Mouse (Mus musculus) forebrain, embryonic 14.5 days (tissue): ENCODE data around the gene Isg20. TPM values are rescaled to one million over a fixed set of nuclear protein-coding genes. Genes with fewer than 3 reads are reported as not detected.
A peak's percentile ranks its signal among the peaks of the same experiment; 100 is the strongest.

Source experiments
- ATAC-seq: fragments of 200-750 bp; cut with Nextera tagmentation; 2 replicates; pipeline ENCODE4 v1.8.0; 2017; ENCODE audit warnings: mild to moderate bottlenecking, moderate library complexity
- DNase-seq: peaks from one replicate; pipeline ENCODE4 v3.0.0-alpha.2; 2015; ENCODE audit warnings: low spot score
- H3K27ac ChIP-seq: fragments of 300-500 bp; sonication (generic); 2 replicates; pipeline ENCODE4 v1.5.1; 2014; ENCODE audit warnings: low read depth, mild to moderate bottlenecking, control low read depth, low read length, moderate library complexity
- H3K27me3 ChIP-seq: fragments of 300-500 bp; sonication (generic); replicated peaks from 2 replicates; pipeline ENCODE4 v1.6.1; 2014; ENCODE audit warnings: low read length, control low read depth, mixed read lengths; ENCODE audit not compliant: control insufficient read depth, insufficient read depth
- H3K36me3 ChIP-seq: fragments of 300-500 bp; sonication (generic); 2 replicates; pipeline ENCODE4 v1.6.1; 2014; ENCODE audit warnings: low read length, control low read depth; ENCODE audit not compliant: control insufficient read depth, insufficient read depth
- H3K4me1 ChIP-seq: fragments of 300-500 bp; sonication (generic); 2 replicates; pipeline ENCODE4 v1.6.1; 2014; ENCODE audit warnings: antibody characterized with exemption, low read length, control low read depth; ENCODE audit not compliant: control insufficient read depth, insufficient read depth
- H3K4me2 ChIP-seq: fragments of 300-500 bp; sonication (generic); 2 replicates; pipeline ENCODE4 v1.6.1; 2014; ENCODE audit warnings: mild to moderate bottlenecking, control low read depth, low read length
- H3K4me3 ChIP-seq: fragments of 300-500 bp; sonication (generic); 2 replicates; pipeline ENCODE4 v1.5.1; 2014; ENCODE audit warnings: low read depth, low read length, control low read depth
- H3K9ac ChIP-seq: fragments of 300-500 bp; sonication (generic); 2 replicates; pipeline ENCODE4 v1.6.1; 2014; ENCODE audit warnings: mild to moderate bottlenecking, low read length, control low read depth, moderate library complexity
- H3K9me3 ChIP-seq: fragments of 300-500 bp; sonication (generic); replicated peaks from 2 replicates; pipeline ENCODE4 v1.6.1; 2016; ENCODE audit warnings: low read length, control low read depth, mixed read lengths; ENCODE audit not compliant: control insufficient read depth
- WGBS: fragments of 180-500 bp; shearing (Covaris S2); extraction: QIAGEN DNeasy Blood & Tissue Kit; methylation state at CpG from one replicate; pipeline ENCODE4 v1.1.7; 2014; 5-methylcytosine and 5-hydroxymethylcytosine counted together
- polyA plus RNA-seq: library from polyadenylated mRNA; unstranded; fragments of >200 nt; fragmentation: Nextera tagmentation; extraction: Ambion mirVana; gene quantifications from 2 replicates; pipeline ENCODE4 v1.2.1, GENCODE M21; 2014

Isg20 gene
- polyA plus RNA-seq, 1 experiment from 2014 or later: 0.65 TPM

GRCm38 (mm10) chr7:78895021-78895652 lies 18.1 kb upstream of the Isg20 start:
- Histone ChIP-seq H3K9me3 (no peaks in the 10 kb centered on the region), H3K27ac (no peak overlapping the region), H3K4me1 (peaks cover 10% of the 10 kb centered on the region; the same call in 1 of the 2 replicates), H3K36me3 (no peaks in the 10 kb centered on the region), H3K4me2 (peak overlapping the region; percentile 83), H3K4me3 (peak overlapping the region; percentile 79), H3K27me3 (no peaks in the 10 kb centered on the region), H3K9ac (peak overlapping the region; percentile 45)
- ATAC-seq (no peak), DNase-seq (no peak)
- 52% methylated on average over 13 of the region's 13 CpGs for WGBS

GRCm38 (mm10) chr7:78895653-78896333 lies 17.4 kb upstream of the Isg20 start, which contains the start of gene Aen:
Aen (plus strand) TSS chr7:78895854.
- H3K4me3 ChIP-seq: peak within 1 kb of the TSS; percentile 79
- ATAC-seq (peak; percentile 98), DNase-seq (peak; percentile 98)
- H3K9ac ChIP-seq: peak within 1 kb of the TSS; percentile 75
- H3K4me1 ChIP-seq: peaks cover 10% of the 10 kb centered on the region; the same call in 1 of the 2 replicates
- H3K4me2 ChIP-seq: peak within 1 kb of the TSS; percentile 83
- H3K27ac ChIP-seq: no peak within 1 kb of the TSS
- under 1% methylated on average over 53 of the region's 53 CpGs for WGBS
- no peaks in the 10 kb centered on the region for H3K9me3 ChIP-seq
- H3K27me3 ChIP-seq: no peaks in the 10 kb centered on the region
- no peaks in the 10 kb centered on the region for H3K36me3 ChIP-seq

GRCm38 (mm10) chr7:78897567-78897966 lies 15.7 kb upstream of the Isg20 start:
- Histone ChIP-seq H3K9me3 (no peaks in the 10 kb centered on the region), H3K27ac (no peak overlapping the region), H3K4me3 (no peak overlapping the region), H3K4me2 (no peak overlapping the region), H3K4me1 (peaks cover 10% of the 10 kb centered on the region; the same call in 1 of the 2 replicates), H3K36me3 (peaks cover 9% of the 10 kb centered on the region), H3K9ac (no peak overlapping the region), H3K27me3 (no peaks in the 10 kb centered on the region)
- DNase-seq (no peak), ATAC-seq (no peak)
- 97% methylated on average over 3 of the region's 3 CpGs for WGBS

- DNase-seq (no peak), ATAC-seq (no peak)
- Histone ChIP-seq H3K27ac (no peak overlapping the region), H3K4me3 (no peak overlapping the region), H3K9ac (no peak overlapping the region), H3K4me2 (no peak overlapping the region), H3K36me3 (peaks cover 47% of the 10 kb centered on the region), H3K4me1 (no peaks in the 10 kb centered on the region), H3K9me3 (no peaks in the 10 kb centered on the region), H3K27me3 (no peaks in the 10 kb centered on the region)
- 94% methylated on average over 6 of the region's 6 CpGs for WGBS
Observed at GRCm38 (mm10) chr7:78903174-78903870, 9.9 kb upstream of the Isg20 start.

GRCm38 (mm10) chr7:78904175-78904574 lies 9.0 kb upstream of the Isg20 start:
- no peak for DNase-seq
- no peak overlapping the region for H3K27ac ChIP-seq
- H3K9me3 ChIP-seq: no peaks in the 10 kb centered on the region
- H3K4me2 ChIP-seq: no peak overlapping the region
- H3K4me1 ChIP-seq: no peaks in the 10 kb centered on the region
- peaks cover 53% of the 10 kb centered on the region for H3K36me3 ChIP-seq
- H3K9ac ChIP-seq: no peak overlapping the region
- H3K27me3 ChIP-seq: no peaks in the 10 kb centered on the region
- WGBS: 87% methylated on average over 2 of the region's 2 CpGs
- no peak overlapping the region for H3K4me3 ChIP-seq
- ATAC-seq: no peak

- Histone ChIP-seq H3K4me2 (no peak overlapping the region), H3K9me3 (no peaks in the 10 kb centered on the region), H3K36me3 (peaks cover 33% of the 10 kb centered on the region), H3K4me1 (no peaks in the 10 kb centered on the region), H3K4me3 (no peak overlapping the region), H3K9ac (no peak overlapping the region), H3K27me3 (no peaks in the 10 kb centered on the region), H3K27ac (no peak overlapping the region)
- no peak for DNase-seq
- ATAC-seq: no peak
- 85% methylated on average over 6 of the region's 6 CpGs for WGBS
Observed at GRCm38 (mm10) chr7:78909026-78909425, 4.2 kb upstream of the Isg20 start.

- H3K4me1 ChIP-seq: no peaks in the 10 kb centered on the region
- no peak overlapping the region for H3K27ac ChIP-seq
- no peak overlapping the region for H3K4me2 ChIP-seq
- H3K4me3 ChIP-seq: no peak overlapping the region
- DNase-seq: no peak
- ATAC-seq: peak; percentile 12; the same call in 1 of the 2 replicates
- no peak overlapping the region for H3K9ac ChIP-seq
- 37% methylated on average over 6 of the region's 6 CpGs for WGBS
- peaks cover 20% of the 10 kb centered on the region for H3K36me3 ChIP-seq
- no peaks in the 10 kb centered on the region for H3K27me3 ChIP-seq
- no peaks in the 10 kb centered on the region for H3K9me3 ChIP-seq
Observed at GRCm38 (mm10) chr7:78910336-78911098, 2.7 kb upstream of the Isg20 start.

GRCm38 (mm10) chr7:78911209-78911608 lies 2.0 kb upstream of the Isg20 start:
- DNase-seq: no peak
- no peak overlapping the region for H3K27ac ChIP-seq
- no peaks in the 10 kb centered on the region for H3K27me3 ChIP-seq
- no peaks in the 10 kb centered on the region for H3K9me3 ChIP-seq
- no peak overlapping the region for H3K4me2 ChIP-seq
- ATAC-seq: no peak
- no peak overlapping the region for H3K4me3 ChIP-seq
- H3K36me3 ChIP-seq: peaks cover 15% of the 10 kb centered on the region
- WGBS: 83% methylated on average over 4 of the region's 4 CpGs
- no peak overlapping the region for H3K9ac ChIP-seq
- no peaks in the 10 kb centered on the region for H3K4me1 ChIP-seq
